Mouse (Mus musculus): ENCODE measurements around the gene Klrd1. TPM values are rescaled to one million over a fixed set of nuclear protein-coding genes. Genes with fewer than 3 reads are reported as not detected.
"Not testable (repeated sequence)": the region's sequence is repeated elsewhere in the genome, so short reads cannot be mapped to it uniquely, and the experiment has no call there.

The Klrd1 gene
- 1 to 10 TPM in 1 of 2 experiments, not detected in 1; 1.1 TPM for total RNA-seq (2021)
- long read RNA-seq, experiment 1, result 0 reads
- long read RNA-seq, experiment 2, result 0 reads

GRCm38 (mm10) chr6:129591508-129591907 is at the start of gene Klrd1:
Gene Klrd1, plus strand, starts transcription at chr6:129591782.
- no peak for DNase-seq

- DNase-seq, result no peak
These were observed 49.7 kb upstream of the Klrd1 start for GRCm38 (mm10) chr6:129541931-129542330.

GRCm38 (mm10) chr6:129542540-129542939 is 49.0 kb upstream of the Klrd1 start:
- no peak for DNase-seq

GRCm38 (mm10) chr6:129543709-129544606 is 47.6 kb upstream of the Klrd1 start:
- DNase-seq, result peak; percentile 65 to 83

- DNase-seq, result no peak
These were observed 44.3 kb upstream of the Klrd1 start for GRCm38 (mm10) chr6:129547277-129547676.

- DNase-seq, result no peak
These were observed 43.6 kb upstream of the Klrd1 start for GRCm38 (mm10) chr6:129548009-129548408.

- DNase-seq, result no peak
These were observed 34.1 kb upstream of the Klrd1 start for GRCm38 (mm10) chr6:129557298-129558023.

GRCm38 (mm10) chr6:129558946-129559640 is 32.5 kb upstream of the Klrd1 start:
- DNase-seq, result peak; percentile 59 to 86

GRCm38 (mm10) chr6:129559641-129560027 is 31.9 kb upstream of the Klrd1 start:
- DNase-seq, result no peak

GRCm38 (mm10) chr6:129565257-129565656 is 26.3 kb upstream of the Klrd1 start:
- no peak for DNase-seq

- no peak for DNase-seq
These were observed 16.3 kb upstream of the Klrd1 start for GRCm38 (mm10) chr6:129575315-129575714.

- DNase-seq, result no peak
These were observed 14.0 kb upstream of the Klrd1 start, which contains the start of gene Klre1 for GRCm38 (mm10) chr6:129577605-129578004. Gene Klre1, plus strand, starts transcription at chr6:129577905.

- DNase-seq, result no peak
These were observed 10.3 kb upstream of the Klrd1 start for GRCm38 (mm10) chr6:129581274-129581673.

- no peak for DNase-seq
These were observed 9.7 kb upstream of the Klrd1 start for GRCm38 (mm10) chr6:129581896-129582295.

- no peak for DNase-seq
These were observed 8.6 kb upstream of the Klrd1 start for GRCm38 (mm10) chr6:129583014-129583413.

- no peak for DNase-seq
These were observed 16.8 kb downstream of the Klrd1 start for GRCm38 (mm10) chr6:129608372-129608771.

- no peak for DNase-seq
These were observed 32.2 kb downstream of the Klrd1 start, which contains the start of gene Klrk1 for GRCm38 (mm10) chr6:129623735-129624134. Gene Klrk1, minus strand, starts transcription at chr6:129623864.

GRCm38 (mm10) chr6:129631046-129631445 is 39.5 kb downstream of the Klrd1 start:
- DNase-seq, result not testable (repeated sequence)

- not testable (repeated sequence) for DNase-seq
These were observed 51.7 kb downstream of the Klrd1 start, which contains the start of gene Klrc3 for GRCm38 (mm10) chr6:129643237-129643636. Gene Klrc3, minus strand, starts transcription at chr6:129643337.

- DNase-seq, result not testable (repeated sequence)
These were observed 52.5 kb downstream of the Klrd1 start for GRCm38 (mm10) chr6:129644054-129644453.
